Mouse (Mus musculus): ENCODE data around the gene Ddi1.
"Not testable (repeated sequence)": the region's sequence is repeated elsewhere in the genome, so short reads cannot be mapped to it uniquely, and the experiment has no call there.

Gene Ddi1

DNA sequence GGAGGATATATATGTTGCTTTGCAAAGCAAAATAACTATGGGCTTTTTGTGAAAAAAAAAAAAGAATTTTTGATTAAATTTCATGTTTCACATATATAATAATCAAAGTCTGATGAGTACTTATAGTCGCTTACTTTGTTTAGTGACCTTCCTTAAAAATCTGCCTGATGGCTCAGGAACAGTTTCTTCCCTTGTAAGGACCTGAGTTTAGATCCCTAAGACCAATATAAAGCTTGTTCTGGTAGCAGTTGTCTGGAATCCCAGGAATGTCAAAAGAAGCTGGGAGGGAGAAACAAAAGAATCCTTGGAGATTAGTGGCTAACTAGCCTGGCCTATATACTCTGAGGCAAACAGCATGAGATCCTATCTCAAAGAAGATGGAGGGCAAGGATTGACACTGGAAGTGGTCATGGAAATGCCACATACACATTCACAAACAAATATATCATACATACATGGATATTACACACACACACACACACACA is at the start of gene Ddi1:
Gene Ddi1, minus strand, starts transcription at position 51 of the 485 bp plus-strand sequence.
- no peak for DNase-seq

DNA sequence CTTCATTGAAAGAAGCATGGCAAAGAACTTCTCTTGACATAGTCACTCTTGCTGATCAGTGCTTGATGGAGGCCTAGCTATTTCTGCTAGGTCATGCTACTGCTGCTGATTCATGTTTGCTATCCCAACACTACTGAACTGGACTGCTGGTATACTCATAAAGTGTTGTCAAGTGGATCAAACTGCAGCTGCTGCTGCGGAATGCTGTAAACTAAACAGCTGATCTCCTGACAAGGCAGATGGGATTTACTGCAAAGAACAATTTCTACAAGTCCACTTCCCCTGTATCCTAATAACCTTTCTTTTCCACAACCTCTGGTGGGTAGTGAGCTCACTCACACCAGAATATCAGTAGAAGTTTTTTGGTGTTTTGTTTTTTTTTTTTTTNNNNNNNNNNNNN is 47.5 kb upstream of the Ddi1 start:
- DNase-seq = no peak

DNA sequence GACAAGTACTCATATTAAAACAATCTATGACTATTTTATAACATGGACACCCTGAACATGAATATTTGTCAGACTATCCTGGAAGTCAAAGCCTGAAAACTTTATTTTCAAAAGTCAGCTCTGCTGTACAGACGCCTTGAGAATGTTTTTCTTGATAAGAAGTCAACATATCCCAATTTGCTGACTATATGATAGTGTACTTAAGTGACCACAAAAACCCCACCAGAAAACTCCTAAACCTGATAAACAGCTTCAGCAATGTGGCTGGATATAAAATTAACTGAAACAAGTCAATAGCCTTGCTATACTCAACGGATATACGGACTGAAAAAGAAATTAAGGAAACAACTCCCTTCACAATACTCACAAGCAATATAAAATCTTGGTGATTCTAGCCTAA is 36.2 kb upstream of the Ddi1 start:
- no peak for DNase-seq

DNA sequence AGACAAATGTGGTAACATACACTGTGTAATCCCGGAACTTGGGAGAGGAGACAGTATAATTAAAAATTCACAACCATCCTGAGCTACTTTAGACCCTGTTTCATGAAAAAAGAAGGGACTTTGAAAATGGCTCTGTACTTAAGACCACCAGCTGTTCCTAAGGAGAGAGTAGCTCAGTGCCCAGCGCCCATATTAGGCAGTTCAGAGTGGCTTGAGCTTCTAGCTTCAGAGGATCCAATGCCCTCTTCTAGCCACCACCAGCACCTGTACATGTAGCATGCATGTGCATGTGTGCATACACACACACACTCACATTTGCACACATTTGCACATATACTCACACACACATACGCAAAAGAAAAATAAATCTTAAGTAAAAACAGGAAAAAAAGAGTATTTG is 34.9 kb upstream of the Ddi1 start:
- no peak for DNase-seq

DNA sequence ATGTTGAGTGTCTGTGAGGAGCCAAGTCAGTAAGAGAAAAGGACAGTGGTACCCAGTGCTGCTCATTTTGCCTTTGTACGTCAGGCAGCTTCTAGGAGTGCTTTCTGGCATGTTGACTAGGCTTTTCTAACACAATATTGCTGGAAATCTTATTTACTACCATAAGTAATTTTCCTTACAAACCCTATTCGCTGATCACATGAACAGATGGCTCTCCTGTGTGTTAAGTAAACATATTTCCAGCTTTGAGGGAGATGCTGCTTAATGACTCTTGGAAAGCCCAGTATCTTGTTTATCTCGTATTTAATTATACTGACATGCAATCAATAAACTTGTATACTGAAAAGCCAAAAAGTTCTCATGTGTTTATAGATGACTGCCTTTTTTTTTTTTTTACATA is 32.4 kb upstream of the Ddi1 start:
- no peak for DNase-seq

- no peak for DNase-seq
Observed at GRCm38 (mm10) chr9:6298547-6298946, 28.9 kb upstream of the Ddi1 start.

DNA sequence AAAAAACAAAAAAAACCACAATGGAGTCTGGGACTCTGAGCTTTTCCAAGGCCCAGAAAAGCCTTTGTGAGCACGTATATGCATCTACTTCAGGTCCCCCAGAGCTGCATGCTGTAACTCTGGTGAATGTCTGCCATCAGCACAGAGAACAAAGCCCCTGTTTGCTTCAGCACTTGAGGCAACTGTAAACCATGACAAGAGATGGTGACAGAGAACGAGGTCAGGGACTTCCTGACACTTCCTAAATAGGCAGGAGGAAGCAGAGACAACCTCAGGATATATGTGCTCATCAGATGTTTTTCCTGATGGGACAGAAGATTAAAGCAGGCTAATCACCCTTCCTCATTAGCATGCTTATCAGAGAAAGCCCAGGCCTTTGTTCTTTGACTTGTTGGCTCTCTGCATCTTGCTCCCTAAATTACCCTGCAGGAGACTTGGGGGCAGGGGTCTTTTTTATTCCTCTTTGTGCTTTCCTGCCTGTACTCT is 19.6 kb upstream of the Ddi1 start:
- no peak for DNase-seq

DNA sequence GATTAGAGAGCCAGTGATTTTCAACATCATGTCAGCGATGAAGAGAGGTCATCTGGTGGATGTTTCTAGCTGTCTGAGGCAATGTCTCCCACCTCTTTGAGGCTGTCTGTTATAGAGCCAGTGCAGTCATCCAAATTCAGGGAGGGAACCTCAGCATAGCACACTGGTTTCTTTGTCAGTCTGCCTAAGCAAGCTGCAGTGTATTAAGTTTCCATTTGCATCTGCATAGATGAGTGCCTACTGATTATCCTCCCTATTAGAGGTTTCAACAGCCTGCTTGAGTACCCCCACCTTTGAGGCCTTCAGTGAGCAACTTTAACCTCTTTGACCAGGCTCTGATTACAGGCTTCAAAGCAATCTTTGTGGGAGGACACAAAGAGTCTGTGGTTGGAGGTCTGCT is 17.1 kb upstream of the Ddi1 start:
- no peak for DNase-seq

- DNase-seq = no peak
Observed at GRCm38 (mm10) chr9:6277526-6277925, 7.9 kb upstream of the Ddi1 start.

GRCm38 (mm10) chr9:6276395-6276794 is 6.7 kb upstream of the Ddi1 start:
- DNase-seq = no peak

DNA sequence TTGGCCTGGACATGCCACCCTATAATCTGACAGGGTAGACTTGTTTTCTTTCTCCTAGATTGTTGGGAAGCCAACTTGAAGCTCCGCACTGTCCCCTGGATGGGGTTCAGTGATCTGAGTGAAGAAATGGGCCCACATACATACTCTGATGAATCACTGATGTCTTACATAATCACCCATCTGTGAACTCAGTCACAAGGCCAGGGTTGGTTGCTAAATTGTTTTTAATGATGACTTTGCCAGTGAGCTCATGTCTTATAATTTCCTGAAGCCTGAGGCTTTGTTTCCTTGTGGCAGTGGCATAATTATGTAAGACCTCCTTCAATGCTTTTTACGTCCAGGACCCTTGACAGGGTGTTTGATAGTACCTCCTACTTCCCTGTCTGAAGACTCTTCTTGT is 4.8 kb downstream of the Ddi1 start:
- no peak for DNase-seq

DNA sequence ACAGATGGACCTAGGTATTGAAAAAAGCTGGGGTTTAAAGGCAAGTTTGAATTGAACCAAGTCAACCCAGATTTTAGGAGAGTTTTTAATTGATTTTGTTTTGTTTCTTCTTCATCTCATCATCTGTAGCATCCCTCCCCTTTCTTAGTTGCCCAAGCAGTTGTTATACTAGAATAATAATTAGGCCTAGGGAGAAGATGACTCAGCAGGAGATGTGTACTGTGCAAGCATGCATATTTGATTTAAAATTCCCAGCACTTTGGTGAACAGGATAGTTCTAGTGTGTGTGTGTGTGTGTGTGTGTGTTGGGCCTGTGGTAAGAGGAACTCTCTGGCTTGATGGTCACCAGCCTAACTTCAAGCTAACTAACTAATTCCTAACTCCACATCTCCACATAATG is 12.6 kb downstream of the Ddi1 start:
- no peak for DNase-seq

DNA sequence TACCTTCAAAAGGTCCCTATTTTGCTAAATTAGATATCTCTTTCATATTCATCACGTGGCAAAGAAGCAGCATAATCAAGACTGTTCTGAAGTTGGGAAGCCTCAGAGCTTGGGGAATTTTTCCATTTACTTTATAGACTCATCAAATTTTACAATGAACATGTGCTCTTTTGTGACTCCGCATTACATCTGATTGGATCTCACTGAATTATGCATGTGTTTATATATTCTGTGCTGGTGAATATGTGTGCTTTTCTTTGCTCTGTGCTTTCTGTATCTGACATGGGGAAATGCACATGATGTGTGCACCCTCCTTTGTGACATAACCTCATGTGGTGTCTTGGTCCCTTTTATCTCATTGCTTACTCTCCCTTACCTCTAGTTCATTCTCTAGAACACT is 17.7 kb downstream of the Ddi1 start:
- no peak for DNase-seq

- no peak for DNase-seq
Observed at GRCm38 (mm10) chr9:6250320-6250719, 19.3 kb downstream of the Ddi1 start.

- not testable (repeated sequence) for DNase-seq
Observed at GRCm38 (mm10) chr9:6235982-6236381, 33.7 kb downstream of the Ddi1 start.

DNA sequence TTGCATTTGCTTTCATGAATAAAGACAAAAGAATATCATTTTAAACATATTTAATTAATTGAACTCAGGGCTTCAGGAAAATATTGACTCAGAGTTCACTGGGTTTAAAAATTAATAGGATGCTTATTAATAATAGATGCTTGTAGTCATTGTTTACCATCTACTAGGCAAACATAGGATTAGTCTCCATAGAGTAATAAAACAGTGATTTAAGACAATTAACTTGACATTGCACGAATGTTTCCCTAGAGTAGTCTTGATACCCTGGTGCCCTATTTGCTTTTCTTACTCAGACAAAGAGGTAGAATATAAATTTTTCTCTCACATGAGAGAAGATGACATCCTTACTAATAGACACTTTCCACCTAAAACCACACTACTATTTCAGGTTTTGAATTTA is 52.1 kb downstream of the Ddi1 start:
- DNase-seq = no peak

DNA sequence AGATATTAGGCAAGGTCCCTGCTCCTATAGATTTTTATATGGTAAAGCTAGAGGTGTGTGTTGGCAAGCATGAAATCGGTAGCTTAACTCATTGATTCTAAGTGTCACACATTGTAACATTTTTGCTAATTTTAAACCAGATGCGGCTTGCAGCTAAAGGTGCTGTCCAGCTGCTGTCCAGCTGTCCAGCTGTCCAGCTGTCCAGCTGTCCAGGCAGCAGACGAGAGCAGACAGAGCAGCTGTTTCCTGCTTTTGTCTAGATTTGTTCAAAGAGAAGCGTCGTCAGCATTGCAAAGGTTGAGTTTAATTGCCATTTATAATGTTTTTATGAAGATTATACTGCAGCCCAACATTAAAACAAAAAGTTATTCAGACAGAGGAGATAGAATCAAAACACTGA is 56.8 kb downstream of the Ddi1 start:
- no peak for DNase-seq
